Mouse (Mus musculus): ENCODE results near the gene Exoc5. TPM values are rescaled to one million over a fixed set of nuclear protein-coding genes. Genes with fewer than 3 reads are reported as not detected.

The Exoc5 gene
- polyA plus RNA-seq, 1 experiment from 2014 or later = 58.4 TPM

GRCm38 (mm10) chr14:48992070-48992580 lies 74.3 kb downstream of the Exoc5 start:
- Histone ChIP-seq H3K27me3 (replicated peaks; ENCODE audit: low read depth, poor library complexity, severe bottlenecking) (peaks cover 4% of the 10 kb centered on the region), H3K36me3 (replicated peaks) (no peaks in the 10 kb centered on the region), H3K4me1 (peaks cover 16% of the 10 kb centered on the region; the same call in 1 of the 2 replicates), H3K27ac (replicated peaks) (no peak overlapping the region; the same call in 1 of the 2 replicates), H3K9me3 (no peaks in the 10 kb centered on the region), H3K4me3 (no peak overlapping the region)
- WGBS = 40% methylated on average over 3 of the region's 3 CpGs
- no peak for DNase-seq (ENCODE audit: low spot score)

- H3K36me3 ChIP-seq (replicated peaks) = no peaks in the 10 kb centered on the region
- no peak for DNase-seq (ENCODE audit: low spot score)
- peak overlapping the region; percentile 44 for H3K4me3 ChIP-seq
- H3K27ac ChIP-seq (replicated peaks) = peak overlapping the region; percentile 63; the same call in 1 of the 2 replicates
- peaks cover 16% of the 10 kb centered on the region; the same call in 1 of the 2 replicates for H3K4me1 ChIP-seq
- no peaks in the 10 kb centered on the region for H3K9me3 ChIP-seq
- peaks cover 4% of the 10 kb centered on the region for H3K27me3 ChIP-seq (replicated peaks; ENCODE audit: low read depth, poor library complexity, severe bottlenecking)
- 4% methylated on average over 7 of the region's 7 CpGs for WGBS
Measured at GRCm38 (mm10) chr14:48991144-48991522, 75.3 kb downstream of the Exoc5 start.

GRCm38 (mm10) chr14:48990471-48991143 lies 75.8 kb downstream of the Exoc5 start:
- WGBS = 16% methylated on average over 17 of the region's 17 CpGs
- H3K36me3 ChIP-seq (replicated peaks) = no peaks in the 10 kb centered on the region
- H3K9me3 ChIP-seq = no peaks in the 10 kb centered on the region
- peak; percentile 82 for DNase-seq (ENCODE audit: low spot score)
- peak overlapping the region; percentile 44 for H3K4me3 ChIP-seq
- peaks cover 4% of the 10 kb centered on the region for H3K27me3 ChIP-seq (replicated peaks; ENCODE audit: low read depth, poor library complexity, severe bottlenecking)
- peak overlapping the region; percentile 63; the same call in 1 of the 2 replicates for H3K27ac ChIP-seq (replicated peaks)
- peaks cover 16% of the 10 kb centered on the region; the same call in 1 of the 2 replicates for H3K4me1 ChIP-seq

DNA sequence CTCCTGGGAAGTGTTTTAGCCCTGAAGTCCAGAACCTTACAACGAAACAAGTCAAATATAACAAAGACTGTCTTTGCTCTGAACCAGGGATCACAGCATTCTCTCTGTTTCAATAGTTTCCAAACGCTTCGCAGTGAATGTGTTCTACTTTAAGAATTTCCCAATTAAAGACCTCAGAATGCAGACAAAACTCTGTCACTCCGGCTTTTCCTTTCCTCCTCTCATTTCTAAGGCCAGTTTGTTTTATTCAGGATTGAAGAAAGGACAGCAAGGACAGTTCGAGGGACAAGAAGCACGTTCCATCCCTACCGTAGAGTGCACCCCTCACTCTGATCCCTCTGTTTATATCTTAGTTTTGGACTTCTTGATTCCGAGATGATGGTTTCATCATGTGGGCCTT lies 76.6 kb downstream of the Exoc5 start:
- no peak for DNase-seq (ENCODE audit: low spot score)
- no peaks in the 10 kb centered on the region for H3K9me3 ChIP-seq
- H3K36me3 ChIP-seq (replicated peaks) = no peaks in the 10 kb centered on the region
- H3K4me1 ChIP-seq = peaks cover 16% of the 10 kb centered on the region; the same call in 1 of the 2 replicates
- no peak overlapping the region for H3K4me3 ChIP-seq
- H3K27me3 ChIP-seq (replicated peaks; ENCODE audit: low read depth, poor library complexity, severe bottlenecking) = peaks cover 4% of the 10 kb centered on the region
- 70% methylated on average over 8 of the region's 8 CpGs for WGBS
- no peak overlapping the region for H3K27ac ChIP-seq (replicated peaks)

- Histone ChIP-seq H3K4me3 (no peak overlapping the region), H3K27ac (replicated peaks) (no peak overlapping the region), H3K27me3 (replicated peaks; ENCODE audit: low read depth, poor library complexity, severe bottlenecking) (peaks cover 8% of the 10 kb centered on the region), H3K36me3 (replicated peaks) (no peaks in the 10 kb centered on the region), H3K4me1 (peaks cover 10% of the 10 kb centered on the region; the same call in 1 of the 2 replicates), H3K9me3 (no peaks in the 10 kb centered on the region)
- 82% methylated on average over 8 of the region's 8 CpGs for WGBS
- no peak for DNase-seq (ENCODE audit: low spot score)
Measured at GRCm38 (mm10) chr14:48986231-48986630, 80.2 kb downstream of the Exoc5 start.

DNA sequence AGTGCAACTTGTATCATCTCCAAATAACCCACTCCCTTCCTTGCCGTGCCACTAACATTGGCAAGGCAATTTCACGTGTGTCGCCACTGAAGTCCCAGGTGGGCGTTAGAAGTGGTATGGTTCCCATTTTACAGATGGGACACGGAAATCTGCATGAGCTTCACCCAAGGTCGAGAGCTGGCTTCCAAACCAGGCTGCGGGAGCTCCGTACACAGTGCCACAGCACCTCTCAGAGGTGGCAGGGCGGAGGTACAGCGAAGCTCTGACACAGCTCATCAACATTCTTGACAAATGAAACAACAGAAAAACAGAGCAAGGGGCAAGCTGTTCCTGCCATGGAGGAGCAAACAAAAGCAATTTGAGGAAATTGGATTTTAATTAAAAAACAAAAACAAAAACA lies 80.8 kb downstream of the Exoc5 start:
- H3K27ac ChIP-seq (replicated peaks) = no peak overlapping the region
- WGBS = 43% methylated on average over 10 of the region's 10 CpGs
- H3K4me1 ChIP-seq = peaks cover 6% of the 10 kb centered on the region; the same call in 1 of the 2 replicates
- H3K9me3 ChIP-seq = no peaks in the 10 kb centered on the region
- H3K36me3 ChIP-seq (replicated peaks) = no peaks in the 10 kb centered on the region
- peaks cover 8% of the 10 kb centered on the region for H3K27me3 ChIP-seq (replicated peaks; ENCODE audit: low read depth, poor library complexity, severe bottlenecking)
- H3K4me3 ChIP-seq = no peak overlapping the region
- DNase-seq (ENCODE audit: low spot score) = peak; percentile 55

- Histone ChIP-seq H3K4me3 (no peak overlapping the region), H3K9me3 (no peaks in the 10 kb centered on the region), H3K27ac (replicated peaks) (no peak overlapping the region), H3K27me3 (replicated peaks; ENCODE audit: low read depth, poor library complexity, severe bottlenecking) (0 out of 2 replicates have a peak, but pooled peaks cover 4% of the 10 kb centered on the region), H3K36me3 (replicated peaks) (no peaks in the 10 kb centered on the region), H3K4me1 (no peaks in the 10 kb centered on the region)
- 78% methylated on average over 3 of the region's 3 CpGs for WGBS
- no peak for DNase-seq (ENCODE audit: low spot score)
Measured at GRCm38 (mm10) chr14:48978971-48979388, 87.5 kb downstream of the Exoc5 start.

- DNase-seq (ENCODE audit: low spot score) = no peak
- 86% methylated on average over 2 of the region's 2 CpGs for WGBS
- no peaks in the 10 kb centered on the region for H3K9me3 ChIP-seq
- H3K27me3 ChIP-seq (replicated peaks; ENCODE audit: low read depth, poor library complexity, severe bottlenecking) = no peaks in the 10 kb centered on the region
- H3K36me3 ChIP-seq (replicated peaks) = no peaks in the 10 kb centered on the region
- no peak overlapping the region for H3K27ac ChIP-seq (replicated peaks)
- no peak overlapping the region for H3K4me3 ChIP-seq
- no peaks in the 10 kb centered on the region for H3K4me1 ChIP-seq
Measured at GRCm38 (mm10) chr14:48971546-48971945, 94.9 kb downstream of the Exoc5 start.

- DNase-seq (ENCODE audit: low spot score) = no peak
- H3K4me1 ChIP-seq = no peaks in the 10 kb centered on the region
- 83% methylated on average over 9 of the region's 9 CpGs for WGBS
- no peaks in the 10 kb centered on the region for H3K9me3 ChIP-seq
- no peak overlapping the region for H3K27ac ChIP-seq (replicated peaks)
- H3K4me3 ChIP-seq = no peak overlapping the region
- no peaks in the 10 kb centered on the region for H3K36me3 ChIP-seq (replicated peaks)
- H3K27me3 ChIP-seq (replicated peaks; ENCODE audit: low read depth, poor library complexity, severe bottlenecking) = no peaks in the 10 kb centered on the region
Measured at GRCm38 (mm10) chr14:48968670-48969069, 97.8 kb downstream of the Exoc5 start.

Other genes starting within 250 kb of the Exoc5 start
- gene Ap5m1, start 556 bp downstream of the Exoc5 start, polyA plus RNA-seq (2016; fragmentation: Nextera tagmentation; extraction: Ambion mirVana) = 26.2 and 26.6 TPM in 2 replicates
- 8.5 and 8.7 TPM in 2 replicates for gene Naa30, start 105.6 kb upstream of the Exoc5 start, polyA plus RNA-seq (2016; fragmentation: Nextera tagmentation; extraction: Ambion mirVana)
- not detected in 2 replicates for gene ccdc198, start 178.8 kb upstream of the Exoc5 start, polyA plus RNA-seq (2016; fragmentation: Nextera tagmentation; extraction: Ambion mirVana)